Mouse (Mus musculus) 3134 (cell line): ENCODE measurements around the gene Evc2.

Source experiments
- DNase-seq: peaks from one replicate; pipeline ENCODE4 v3.0.0-alpha.2; 2011; ENCODE audit warnings: low spot score; ENCODE audit not compliant: insufficient read length; ENCODE audit errors: extremely low read depth

Evc2 gene

GRCm38 (mm10) chr5:37338288-37338687 lies at the start of gene Evc2:
TSS of gene Evc2 (plus strand) at chr5:37338499.
- DNase-seq = no peak

GRCm38 (mm10) chr5:37289236-37289635 lies 49.1 kb upstream of the Evc2 start:
- DNase-seq = no peak

GRCm38 (mm10) chr5:37290983-37291382 lies 47.3 kb upstream of the Evc2 start:
- DNase-seq = no peak

DNA sequence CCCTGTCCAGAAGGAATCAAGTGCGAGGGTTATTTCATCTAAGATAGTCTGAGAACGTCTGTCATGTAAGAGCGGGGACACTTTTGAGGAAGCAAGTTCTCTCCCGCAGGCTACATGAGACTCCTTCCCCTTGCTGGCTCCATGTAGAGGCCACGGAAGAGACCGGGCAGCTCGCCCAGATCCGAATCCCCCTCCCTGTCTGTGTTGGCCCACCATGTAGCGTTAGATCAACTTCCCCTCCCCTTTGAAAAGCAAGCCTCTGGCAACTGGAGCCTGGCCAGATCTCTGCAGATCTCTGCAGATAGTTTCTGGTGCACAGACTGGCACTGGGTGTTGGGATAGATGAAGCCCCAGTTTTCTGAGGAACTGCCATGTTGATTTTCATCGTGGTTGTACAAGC lies 41.6 kb upstream of the Evc2 start:
- no peak for DNase-seq

DNA sequence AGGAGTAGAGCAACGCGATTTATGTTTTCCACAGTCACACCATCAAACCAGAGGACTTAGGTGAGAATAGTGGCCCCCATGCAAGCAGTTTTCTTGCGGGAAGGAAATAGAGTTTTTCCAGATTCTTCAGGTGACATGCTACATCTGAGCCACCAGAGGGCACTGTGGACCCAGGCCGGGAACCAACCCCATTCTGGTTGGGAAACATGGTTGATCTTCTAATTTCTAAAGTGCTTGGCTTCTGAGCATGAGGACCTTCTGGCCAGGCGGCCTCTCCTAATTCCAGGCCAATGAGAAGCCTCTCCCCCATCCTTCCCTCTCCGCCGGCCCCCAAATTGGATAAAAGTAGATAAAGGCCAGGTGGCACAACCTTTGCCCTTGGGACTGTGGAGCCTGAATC lies 39.9 kb upstream of the Evc2 start:
- no peak for DNase-seq

DNA sequence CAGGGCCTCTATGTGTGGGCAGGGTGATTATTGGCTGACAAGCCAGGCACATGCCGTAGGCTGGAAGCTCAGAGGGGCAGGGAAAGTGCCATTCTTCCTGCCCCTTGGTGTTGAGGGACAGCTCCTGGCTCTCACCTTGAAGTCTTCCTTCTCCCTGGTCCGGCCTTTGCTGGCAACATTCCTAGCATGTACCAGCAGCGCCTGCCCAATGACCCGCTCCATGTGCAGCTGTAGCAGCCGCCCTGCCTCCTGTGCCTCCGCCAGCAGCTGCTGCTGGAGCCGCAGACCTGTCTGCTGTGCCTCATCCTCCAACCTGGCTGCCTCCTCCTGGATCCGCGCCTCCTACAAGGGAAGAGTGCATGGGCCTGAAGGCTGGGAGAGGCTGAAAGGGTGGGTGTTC lies 28.3 kb upstream of the Evc2 start:
- DNase-seq = no peak

GRCm38 (mm10) chr5:37312980-37313722 lies 25.1 kb upstream of the Evc2 start:
- DNase-seq = no peak

DNA sequence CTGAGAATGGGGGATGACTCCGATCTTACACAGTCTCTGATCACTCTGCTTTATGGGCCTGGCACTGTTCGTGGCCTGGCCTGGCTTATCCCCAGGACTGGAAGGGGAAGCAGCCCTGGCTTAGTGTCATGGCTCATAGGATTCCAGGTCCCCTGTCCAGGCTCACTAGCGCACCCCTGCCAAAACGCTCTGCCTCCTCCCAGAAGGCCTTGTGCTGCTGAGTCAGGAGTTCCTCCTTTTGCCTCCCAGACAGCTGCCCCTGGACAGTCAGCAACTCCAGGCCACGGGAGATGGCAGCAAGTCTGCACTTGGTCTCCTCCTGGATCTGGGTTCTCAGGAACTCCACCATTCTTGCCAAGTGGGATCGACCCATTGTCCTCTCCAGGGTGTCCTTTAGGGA lies 19.6 kb upstream of the Evc2 start:
- no peak for DNase-seq

- DNase-seq = no peak
These were observed 18.1 kb upstream of the Evc2 start for GRCm38 (mm10) chr5:37320174-37320573.

GRCm38 (mm10) chr5:37320761-37321160 lies 17.5 kb upstream of the Evc2 start:
- no peak for DNase-seq

GRCm38 (mm10) chr5:37326675-37327074 lies 11.6 kb upstream of the Evc2 start:
- no peak for DNase-seq

- no peak for DNase-seq
These were observed 7.7 kb upstream of the Evc2 start for GRCm38 (mm10) chr5:37330449-37331132.

GRCm38 (mm10) chr5:37331133-37331505 lies 7.2 kb upstream of the Evc2 start:
- no peak for DNase-seq

DNA sequence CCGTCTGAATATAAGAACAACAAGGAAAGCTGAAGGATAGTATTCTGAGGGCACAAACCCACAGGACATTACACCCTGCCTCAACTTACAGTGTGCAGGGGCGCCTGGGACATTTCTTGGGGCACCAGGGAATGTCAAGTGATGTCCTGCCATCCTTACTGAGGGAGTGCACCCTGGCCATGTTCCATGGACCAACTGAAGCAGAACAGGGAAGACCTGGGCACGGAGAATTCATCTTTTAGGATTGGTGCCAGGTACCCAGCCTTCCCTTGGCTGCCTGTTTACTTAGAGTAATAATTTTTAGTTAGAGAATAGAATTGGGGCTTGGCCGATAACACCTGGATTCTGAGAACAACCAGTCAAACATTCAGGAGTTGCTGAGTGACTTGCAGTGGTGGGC lies 6.2 kb upstream of the Evc2 start:
- no peak for DNase-seq

GRCm38 (mm10) chr5:37335061-37335460 lies 3.2 kb upstream of the Evc2 start:
- DNase-seq = no peak

DNA sequence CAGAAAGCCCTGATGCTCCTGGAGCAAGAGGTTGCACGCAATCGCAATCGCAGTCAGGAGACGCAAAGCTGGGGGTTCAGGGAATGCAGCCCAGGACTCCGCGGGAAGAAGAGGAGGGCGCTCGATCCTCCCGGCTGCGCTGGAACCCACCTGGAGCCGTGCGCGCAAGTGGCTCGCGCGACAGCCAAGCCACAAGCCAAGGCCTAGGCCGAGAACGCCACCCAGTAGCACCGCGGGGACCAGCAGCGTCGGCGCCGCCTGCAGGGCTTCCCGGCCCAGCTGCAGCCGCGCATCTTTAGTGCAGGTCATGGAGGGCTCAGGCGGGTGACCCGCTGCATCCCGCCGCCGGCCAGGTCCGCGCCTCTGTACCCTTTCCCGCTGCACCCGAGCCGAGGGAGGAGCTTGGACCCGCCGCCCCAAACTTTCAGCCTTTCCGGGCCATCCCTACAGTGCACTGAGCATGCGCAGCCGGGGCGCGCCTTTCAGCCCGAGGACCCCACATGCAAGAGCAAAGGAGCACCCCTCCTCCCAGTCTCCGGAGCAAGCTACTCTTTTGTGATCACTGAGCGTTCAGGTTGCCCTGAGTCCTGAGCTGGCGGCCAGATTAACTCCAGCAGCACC lies 1.7 kb upstream of the Evc2 start, which contains the start of gene Evc:
Evc (minus strand) TSS at position 410 of the 621 bp plus-strand sequence.
- no peak for DNase-seq

DNA sequence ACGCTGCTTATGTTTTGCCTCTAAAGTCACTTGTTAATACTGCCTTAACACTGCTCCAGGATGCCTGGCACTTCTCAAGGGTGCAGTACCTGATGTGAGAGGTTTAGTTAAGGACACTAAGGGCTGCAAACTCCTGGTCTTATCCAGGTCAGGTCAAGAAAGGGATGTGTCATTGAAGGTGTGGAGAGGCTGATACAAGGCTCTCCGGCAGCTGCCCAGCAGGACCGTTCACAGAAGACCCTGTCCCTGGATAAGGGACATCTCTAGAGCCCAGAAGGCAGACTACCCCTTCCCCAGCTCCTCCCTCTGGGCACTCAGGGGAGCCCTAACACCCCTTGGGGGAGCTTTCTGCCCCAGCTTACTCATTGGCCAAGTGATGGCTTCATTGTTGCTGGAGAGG lies 603 bp upstream of the Evc2 start:
- DNase-seq = no peak

DNA sequence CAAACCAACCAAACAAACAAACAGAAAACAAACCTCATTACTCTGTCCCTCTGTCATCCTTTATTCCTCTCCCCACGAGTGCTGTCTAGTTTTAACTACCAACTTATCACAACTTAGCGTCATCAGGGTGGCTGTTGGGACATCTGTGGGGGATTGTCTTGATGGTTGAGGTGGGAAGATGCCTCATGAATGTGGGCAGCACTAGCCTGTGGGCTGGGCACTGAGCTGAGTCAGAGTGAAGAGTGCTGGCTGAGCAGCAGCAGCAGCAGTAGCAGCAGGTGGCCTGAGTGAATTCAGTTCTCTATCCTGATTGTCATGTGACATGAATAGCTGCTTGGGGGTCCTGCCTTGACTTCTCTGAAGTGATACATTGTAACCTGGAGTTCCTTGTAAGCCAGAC lies 5.7 kb downstream of the Evc2 start:
- no peak for DNase-seq

GRCm38 (mm10) chr5:37351791-37352190 lies 13.5 kb downstream of the Evc2 start:
- DNase-seq = no peak

DNA sequence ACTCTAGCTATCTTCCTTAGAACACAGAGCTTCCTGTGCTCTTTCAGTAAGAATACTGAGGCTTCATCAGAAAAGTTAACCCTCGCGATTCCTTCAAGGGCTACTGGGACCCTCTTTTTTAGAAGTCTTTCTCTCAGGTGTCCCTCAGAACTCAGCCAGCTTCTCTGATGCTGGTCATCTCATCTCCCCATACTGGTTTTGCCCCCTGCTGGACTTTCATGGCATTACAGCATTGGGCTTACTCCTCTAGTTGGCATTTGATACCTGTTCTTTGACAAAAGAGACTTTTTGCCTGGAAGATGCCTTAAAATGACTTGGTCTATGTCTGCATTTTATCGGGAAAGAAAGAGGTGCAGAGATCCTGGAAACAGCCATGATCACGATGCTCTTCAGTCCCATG lies 16.1 kb downstream of the Evc2 start:
- DNase-seq = no peak

DNA sequence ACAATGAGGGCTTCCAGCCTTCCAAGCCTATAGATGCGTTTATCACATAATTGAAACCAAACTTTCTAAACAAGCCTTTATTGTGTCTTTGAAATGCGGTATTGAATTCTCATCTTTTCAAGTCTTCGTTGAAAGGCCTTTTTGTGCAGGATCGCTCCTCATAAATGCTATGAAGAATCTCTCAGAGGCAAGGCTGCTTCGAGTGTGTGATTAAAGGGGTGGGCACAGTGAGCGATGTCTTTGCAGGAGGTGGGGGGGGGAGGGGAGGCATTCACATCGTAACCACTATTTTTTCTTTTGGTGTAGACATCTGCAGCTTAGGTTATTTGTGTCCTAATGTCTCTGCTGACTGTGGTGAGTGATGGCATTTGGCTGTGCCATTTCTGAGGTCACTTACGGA lies 17.7 kb downstream of the Evc2 start:
- DNase-seq = no peak

DNA sequence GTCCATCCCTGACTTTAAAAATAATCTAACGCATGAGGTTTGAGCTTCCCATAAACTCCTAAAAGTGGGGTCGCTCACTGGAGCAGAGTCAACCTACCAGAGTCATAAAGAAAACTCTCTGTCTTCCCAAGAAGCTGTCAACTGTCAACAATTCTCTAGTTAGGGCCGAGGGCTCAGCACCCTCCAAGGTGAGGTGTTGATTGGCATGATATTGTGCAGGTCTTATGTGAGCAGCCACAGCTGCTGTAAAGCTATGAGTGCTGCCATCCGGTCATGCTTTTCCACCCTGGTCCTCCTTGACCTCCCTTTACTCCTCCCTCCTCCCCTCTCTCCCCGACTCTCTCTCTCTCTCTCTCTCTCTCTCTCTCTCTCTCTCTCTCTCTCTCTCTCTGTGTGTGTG lies 24.3 kb downstream of the Evc2 start:
- DNase-seq = no peak
